Mouse (Mus musculus): Measurements from ENCODE around the gene Aamp. TPM values are rescaled to one million over a fixed set of nuclear protein-coding genes. Genes with fewer than 3 reads are reported as not detected.

The Aamp gene
- total and polyA plus RNA-seq, 3 experiments = 108 to 172 (median 163) TPM

DNA sequence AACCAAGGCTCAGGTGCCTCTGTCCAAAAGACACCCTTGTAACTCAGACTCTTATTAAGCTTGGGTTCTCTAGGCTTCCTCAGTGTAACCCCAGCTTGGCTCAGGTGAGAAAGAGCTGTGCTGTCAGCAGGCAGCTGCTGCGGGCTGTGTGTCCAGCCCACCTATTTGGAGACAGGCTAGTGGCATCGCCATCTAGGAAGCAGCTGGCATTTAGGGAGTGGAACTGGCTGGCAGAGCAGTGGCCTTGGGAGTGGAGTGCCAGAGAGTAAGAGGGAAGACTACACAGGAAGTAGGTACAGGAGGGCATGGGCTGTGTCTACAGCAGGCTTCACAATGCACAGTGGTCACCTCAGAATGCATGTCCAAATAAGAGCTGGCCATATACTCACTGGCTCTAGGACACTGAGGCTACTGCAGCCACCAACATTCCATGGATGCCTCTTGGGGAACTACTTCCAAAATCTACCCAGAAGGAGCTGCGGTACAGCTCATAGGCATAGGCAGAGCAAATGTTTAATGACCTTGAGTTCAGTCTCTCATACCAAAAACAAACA is 9.6 kb upstream of the Aamp start:
- DNase-seq (ENCODE audit: extremely low read depth) = no peak

DNA sequence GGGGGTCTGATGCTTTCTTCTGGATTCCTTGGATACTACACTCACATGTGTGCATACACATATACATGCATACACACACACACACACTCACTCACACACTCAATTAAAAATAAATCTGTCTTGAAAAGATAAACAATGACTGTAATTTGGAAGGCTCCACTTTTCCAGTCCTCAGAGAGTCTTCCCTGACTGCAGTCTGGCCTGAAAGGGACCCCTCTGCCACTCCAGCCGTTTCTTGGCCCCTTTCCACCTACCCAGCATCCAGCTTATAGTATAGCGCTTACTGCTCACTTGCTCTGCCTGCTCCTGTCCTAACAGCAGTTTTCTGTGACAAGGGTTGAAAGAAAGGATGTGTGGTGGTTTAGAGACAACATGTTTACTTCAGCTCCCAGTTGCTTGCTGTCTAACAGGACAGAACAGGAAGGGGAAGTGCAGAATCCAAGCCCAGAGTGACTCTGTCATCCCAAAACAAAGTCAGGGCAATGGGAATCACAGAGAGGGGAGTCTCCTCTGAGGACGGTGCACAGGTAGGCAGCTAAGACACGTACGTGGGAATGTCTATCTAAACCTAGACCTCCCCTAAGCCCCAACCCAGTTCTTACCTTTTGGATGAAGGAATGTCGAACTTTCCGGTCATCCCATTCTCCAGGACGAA is 8.9 kb upstream of the Aamp start:
- peaks cover 54 to 94% of the 10 kb centered on the region in 2 experiments for H3K36me3 ChIP-seq (replicated peaks in 1 of 2; ENCODE audit: control insufficient read depth in 1 of 2, insufficient read depth in 1 of 2, low read length in 1 of 2)
- H3K9ac ChIP-seq (ENCODE audit: insufficient read depth, low read depth) = no peak overlapping the region
- H3K4me3 ChIP-seq (replicated peaks in 1 of 3; ENCODE audit: low read depth in 2 of 3, low read length in 2 of 3, poor library complexity in 1 of 3) = no peak overlapping the region
- DNase-seq (ENCODE audit: extremely low read depth) = no peak
- no peak overlapping the region for H3K27ac ChIP-seq (ENCODE audit: insufficient read depth, low read depth)
- no peak overlapping the region for H3K4me2 ChIP-seq (ENCODE audit: insufficient read depth, low read depth, poor library complexity, severe bottlenecking)
- H3K79me2 ChIP-seq (replicated peaks; ENCODE audit: control insufficient read depth, extremely low read depth, insufficient read depth, poor library complexity, severe bottlenecking) = peaks cover 19% of the 10 kb centered on the region
- TF ChIP-seq SIN3A (IDR thresholded peaks at IDR 0.05; ENCODE audit: low read length) (no peak), PAX5 (IDR thresholded peaks at IDR 0.05; ENCODE audit: low read length) (no peak), SMC3 (IDR thresholded peaks at IDR 0.05; ENCODE audit: low read depth, low read length) (no peak), IRF4 (IDR thresholded peaks at IDR 0.05; ENCODE audit: low read depth, low read length) (no peak), USF2 (conservative IDR thresholded peaks at IDR 0.05; ENCODE audit: low read depth, low read length) (no peak), CHD2 (IDR thresholded peaks at IDR 0.05; ENCODE audit: low read length) (no peak), MAFK (IDR thresholded peaks at IDR 0.05; ENCODE audit: insufficient replicate concordance, low read length) (no peak), CTCF (conservative IDR thresholded peaks at IDR 0.05 in 1 of 2, IDR thresholded peaks at IDR 0.05 in 1 of 2; ENCODE audit: low read depth in 2 of 2, low read length in 2 of 2) (no peak), ZNF384 (IDR thresholded peaks at IDR 0.05; ENCODE audit: low read depth, low read length) (no peak), KAT2A (IDR thresholded peaks at IDR 0.05; ENCODE audit: insufficient replicate concordance, low read length) (no peak), MAZ (IDR thresholded peaks at IDR 0.05; ENCODE audit: low read depth, low read length) (no peak), TCF12 (IDR thresholded peaks at IDR 0.05; ENCODE audit: low read depth, low read length) (no peak), POLR2AphosphoS2 (IDR thresholded peaks at IDR 0.05; ENCODE audit: low read depth, low read length) (no peak)
- H3K9me3 ChIP-seq (replicated peaks; ENCODE audit: low read length) = no peaks in the 10 kb centered on the region
- dilution Hi-C loops (cut with MboI; ENCODE audit: extremely low pct_ligation_motif_present, extremely low pct_unique_long_range_greater_than_20kb, low sequenced_read_pairs) (no loop called here), in situ Hi-C loops (cut with MboI; ENCODE audit: low pct_ligation_motif_present, low pct_unique_long_range_greater_than_20kb, low sequenced_read_pairs) (no loop called here)
- peaks cover 26 to 72% of the 10 kb centered on the region in 2 experiments for H3K4me1 ChIP-seq (ENCODE audit: control insufficient read depth in 1 of 2, insufficient read depth in 2 of 2)
- no peaks in the 10 kb centered on the region for H3K27me3 ChIP-seq (replicated peaks)

More for the DNA sequence above, 9.6 kb upstream of the Aamp start:
- dilution Hi-C loops (cut with MboI; ENCODE audit: extremely low pct_ligation_motif_present, extremely low pct_unique_long_range_greater_than_20kb, low sequenced_read_pairs) = no loop called here
- Histone ChIP-seq H3K9ac (ENCODE audit: insufficient read depth, low read depth) (no peak overlapping the region), H3K27ac (ENCODE audit: insufficient read depth, low read depth) (peak overlapping the region; percentile 28; the same call in 1 of the 2 replicates), H3K9me3 (replicated peaks; ENCODE audit: low read length) (no peaks in the 10 kb centered on the region), H3K79me2 (replicated peaks; ENCODE audit: control insufficient read depth, extremely low read depth, insufficient read depth, poor library complexity, severe bottlenecking) (peaks cover 26% of the 10 kb centered on the region), H3K4me3 (replicated peaks in 1 of 3; ENCODE audit: low read depth in 2 of 3, low read length in 2 of 3, poor library complexity in 1 of 3) (no peak overlapping the region), H3K36me3 (replicated peaks in 1 of 2; ENCODE audit: control insufficient read depth in 1 of 2, insufficient read depth in 1 of 2, low read length in 1 of 2) (peaks cover 49 to 94% of the 10 kb centered on the region in 2 experiments), H3K27me3 (replicated peaks) (no peaks in the 10 kb centered on the region), H3K4me1 (ENCODE audit: control insufficient read depth in 1 of 2, insufficient read depth in 2 of 2) (peaks cover 26 to 73% of the 10 kb centered on the region in 2 experiments), H3K4me2 (ENCODE audit: insufficient read depth, low read depth, poor library complexity, severe bottlenecking) (no peak overlapping the region)
- in situ Hi-C loops (cut with MboI; ENCODE audit: low pct_ligation_motif_present, low pct_unique_long_range_greater_than_20kb, low sequenced_read_pairs) = no loop called here
- TF ChIP-seq CTCF (conservative IDR thresholded peaks at IDR 0.05 in 1 of 2, IDR thresholded peaks at IDR 0.05 in 1 of 2; ENCODE audit: low read depth in 2 of 2, low read length in 2 of 2) (no peak), PAX5 (IDR thresholded peaks at IDR 0.05; ENCODE audit: low read length) (no peak), ZNF384 (IDR thresholded peaks at IDR 0.05; ENCODE audit: low read depth, low read length) (no peak), POLR2A (IDR thresholded peaks at IDR 0.05; ENCODE audit: low read depth, low read length) (no peak), MEF2A (IDR thresholded peaks at IDR 0.05; ENCODE audit: borderline replicate concordance, low read depth, low read length) (no peak), ZC3H11A (IDR thresholded peaks at IDR 0.05; ENCODE audit: low read depth, low read length) (no peak), SMC3 (IDR thresholded peaks at IDR 0.05; ENCODE audit: low read depth, low read length) (no peak), CHD2 (IDR thresholded peaks at IDR 0.05; ENCODE audit: low read length) (no peak)

All from CH12.LX (cell line).